Mouse (Mus musculus) duodenum, adult 2 months (tissue): ENCODE data around the gene Mgst1. TPM values are rescaled to one million over a fixed set of nuclear protein-coding genes. Genes with fewer than 3 reads are reported as not detected.

Experiments used
- polyA plus RNA-seq: library from polyadenylated mRNA; depleted of rRNA; stranded (reverse); fragments of >200 nt; gene quantifications from 2 replicates; pipeline ENCODE4 v1.2.3, GENCODE M21; 2012; ENCODE audit warnings: low replicate concordance; rRNA removed

Gene Mgst1
- polyA plus RNA-seq, result 254 and 365 TPM in 2 replicates

DNA sequence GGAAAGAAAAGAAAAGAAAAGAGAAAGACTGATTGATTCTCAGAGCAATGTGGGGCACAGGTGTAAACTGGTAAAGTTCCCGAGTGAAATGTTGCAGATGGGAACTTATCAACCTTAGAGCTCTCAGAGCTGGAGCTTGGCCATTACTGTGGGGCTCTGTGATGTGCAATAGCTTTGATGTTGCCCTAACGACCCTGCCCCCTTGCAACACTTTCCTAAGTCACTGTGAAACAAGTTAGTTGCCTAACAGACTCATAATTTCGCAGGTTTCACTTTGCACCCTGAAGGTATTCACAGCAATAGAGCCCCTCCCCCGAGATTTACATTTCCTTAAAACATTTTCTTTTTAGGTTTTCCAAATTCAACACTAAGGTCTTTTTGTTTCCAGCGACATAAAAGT lies at the start of gene Mgst1:
TSS of gene Mgst1 (plus strand) at position 387 of the 400 bp plus-strand sequence.

Other genes starting within 250 kb of the Mgst1 start
- 0.40 TPM in 1 of 2 replicates, not detected in the other for gene Slc15a5, start 60.4 kb upstream of the Mgst1 start, polyA plus RNA-seq